Mouse (Mus musculus) ES-Bruce4 (cell line): ENCODE measurements around the gene Cog2. TPM values are rescaled to one million over a fixed set of nuclear protein-coding genes. Genes with fewer than 3 reads are reported as not detected.

Source experiments
- H3K27ac ChIP-seq: 2 replicates; pipeline ENCODE4 v1.5.1; 2012; ENCODE audit warnings: low read length, inconsistent platforms; ENCODE audit not compliant: insufficient read depth
- H3K27me3 ChIP-seq: 2 replicates; pipeline ENCODE4 v1.6.1; 2012; ENCODE audit warnings: mild to moderate bottlenecking, low read length, inconsistent platforms; ENCODE audit not compliant: control insufficient read depth, poor library complexity, insufficient read depth, severe bottlenecking
- H3K36me3 ChIP-seq: 2 replicates; pipeline ENCODE4 v1.6.1; 2012; ENCODE audit warnings: inconsistent platforms, mild to moderate bottlenecking, low read length, moderate library complexity; ENCODE audit not compliant: control insufficient read depth, poor library complexity, insufficient read depth, severe bottlenecking
- H3K4me1 ChIP-seq: one replicate; pipeline ENCODE4 v1.8.1; 2011; ENCODE audit warnings: low read length; ENCODE audit not compliant: control insufficient read depth, insufficient read depth
- H3K4me3 ChIP-seq: 2 replicates; pipeline ENCODE4 v1.5.1; 2011; ENCODE audit warnings: low read depth, mild to moderate bottlenecking, low read length
- H3K9ac ChIP-seq: 2 replicates; pipeline ENCODE4 v1.6.1; 2012; ENCODE audit warnings: low read depth, mild to moderate bottlenecking, inconsistent platforms; ENCODE audit not compliant: poor library complexity, severe bottlenecking
- H3K9me3 ChIP-seq: replicated peaks from 2 replicates; pipeline ENCODE4 v1.6.1; 2012; ENCODE audit warnings: mild to moderate bottlenecking, low read length, inconsistent platforms; ENCODE audit not compliant: control insufficient read depth, poor library complexity, insufficient read depth, severe bottlenecking
- CTCF ChIP-seq: IDR thresholded peaks from one replicate; pipeline ENCODE4 v1.8.1; 2011; ENCODE audit warnings: low read depth, low read length
- EP300 ChIP-seq: IDR thresholded peaks from 2 replicates; pipeline ENCODE4 v1.6.1; 2011; ENCODE audit warnings: low read depth, low read length; ENCODE audit not compliant: insufficient read depth
- POLR2A ChIP-seq: IDR thresholded peaks from one replicate; pipeline ENCODE4 v1.8.1; 2011; ENCODE audit warnings: low read length; ENCODE audit not compliant: insufficient read depth
- polyA plus RNA-seq: library from polyadenylated mRNA; stranded (reverse); fragments of >200 nt; gene quantifications from 2 replicates; pipeline ENCODE4 v1.2.4, GENCODE M21; 2011; ENCODE audit warnings: low read depth; ENCODE audit not compliant: missing spikeins, insufficient read depth, insufficient read length

Gene Cog2
- polyA plus RNA-seq, 1 experiment = 22.1 TPM

- Histone ChIP-seq H3K9ac (no peak overlapping the region), H3K4me1 (no peaks in the 10 kb centered on the region), H3K4me3 (no peak overlapping the region), H3K9me3 (no peaks in the 10 kb centered on the region), H3K27me3 (no peaks in the 10 kb centered on the region), H3K27ac (0 out of 2 replicates have a peak overlapping the region, but pooled peaks have one; percentile 27), H3K36me3 (no peaks in the 10 kb centered on the region)
- TF ChIP-seq CTCF (peak; percentile 67), POLR2A (no peak), EP300 (no peak)
These were observed 37.0 kb upstream of the Cog2 start for GRCm38 (mm10) chr8:124483356-124484115.

- Histone ChIP-seq H3K27ac (no peak overlapping the region), H3K36me3 (no peaks in the 10 kb centered on the region), H3K9ac (no peak overlapping the region), H3K4me3 (no peak overlapping the region), H3K4me1 (no peaks in the 10 kb centered on the region), H3K9me3 (no peaks in the 10 kb centered on the region), H3K27me3 (no peaks in the 10 kb centered on the region)
- no peak for TF ChIP-seq EP300
- TF ChIP-seq CTCF = no peak
- no peak for TF ChIP-seq POLR2A
These were observed 31.3 kb upstream of the Cog2 start for GRCm38 (mm10) chr8:124489311-124489710.

GRCm38 (mm10) chr8:124489786-124490185 is 30.8 kb upstream of the Cog2 start:
- H3K4me3 ChIP-seq = no peak overlapping the region
- no peak overlapping the region for H3K9ac ChIP-seq
- no peak for TF ChIP-seq EP300
- no peak for TF ChIP-seq POLR2A
- peak; percentile 53 for TF ChIP-seq CTCF
- H3K27ac ChIP-seq = no peak overlapping the region
- H3K27me3 ChIP-seq = no peaks in the 10 kb centered on the region
- H3K4me1 ChIP-seq = no peaks in the 10 kb centered on the region
- H3K9me3 ChIP-seq = no peaks in the 10 kb centered on the region
- no peaks in the 10 kb centered on the region for H3K36me3 ChIP-seq

- Histone ChIP-seq H3K9me3 (no peaks in the 10 kb centered on the region), H3K4me1 (no peaks in the 10 kb centered on the region), H3K27ac (no peak overlapping the region), H3K27me3 (no peaks in the 10 kb centered on the region), H3K9ac (no peak overlapping the region), H3K4me3 (no peak overlapping the region), H3K36me3 (no peaks in the 10 kb centered on the region)
- TF ChIP-seq POLR2A (no peak), EP300 (no peak), CTCF (no peak)
These were observed 26.2 kb upstream of the Cog2 start for GRCm38 (mm10) chr8:124494397-124494796.

- Histone ChIP-seq H3K27ac (no peak overlapping the region), H3K36me3 (no peaks in the 10 kb centered on the region), H3K4me3 (no peak overlapping the region), H3K4me1 (no peaks in the 10 kb centered on the region), H3K27me3 (no peaks in the 10 kb centered on the region), H3K9ac (no peak overlapping the region), H3K9me3 (no peaks in the 10 kb centered on the region)
- TF ChIP-seq CTCF (no peak), POLR2A (no peak), EP300 (no peak)
These were observed 25.6 kb upstream of the Cog2 start for GRCm38 (mm10) chr8:124494955-124495354.

- Histone ChIP-seq H3K9me3 (no peaks in the 10 kb centered on the region), H3K36me3 (no peaks in the 10 kb centered on the region), H3K9ac (no peak overlapping the region), H3K27ac (no peak overlapping the region), H3K4me1 (no peaks in the 10 kb centered on the region), H3K4me3 (no peak overlapping the region), H3K27me3 (no peaks in the 10 kb centered on the region)
- TF ChIP-seq CTCF (no peak), EP300 (no peak), POLR2A (no peak)
These were observed 24.9 kb upstream of the Cog2 start for GRCm38 (mm10) chr8:124495676-124496075.
